Comparison of ENCODE assay signal across 19 mouse cellular contexts in the genomic region with DNA sequence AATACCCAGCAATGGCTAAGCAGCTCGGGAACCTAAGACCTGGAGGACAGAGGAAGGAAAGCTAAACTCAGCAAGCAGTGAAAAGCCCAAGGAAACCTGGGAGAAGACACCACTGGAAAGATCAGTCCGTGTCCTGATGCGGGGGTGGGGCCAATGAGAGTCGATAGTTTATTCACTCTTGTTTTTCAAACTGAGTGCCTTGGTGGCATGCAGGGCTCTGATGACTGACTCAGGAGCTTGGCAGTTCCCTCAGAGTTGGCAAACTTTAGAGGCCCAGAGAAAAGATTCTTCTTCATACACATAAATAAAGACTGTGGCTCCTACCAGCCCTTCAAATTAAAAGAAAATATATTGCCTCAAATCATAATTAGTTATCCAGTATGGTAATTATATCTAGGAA.
"Had no signal": no experiment of that assay in that cellular context is flagged by ENCODE, and none has a peak within 500 bp of the region (broad histone marks: within the 10 kb centered on the region; RNA-seq: fewer than 3 reads in every experiment).

No protein-coding gene starts in this region.

- H3K27ac ChIP-seq: midbrain, embryonic 10.5 days; midbrain, embryonic 12.5 days; neural tube, embryonic 13.5 days; neural tube, embryonic 15.5 days had no signal

- DNase-seq: lung, adult 18-20 months; lung, embryonic 14.5 days; lung, postnatal 10 days; lung, postnatal 4 days; midbrain, embryonic 14.5 days; retina, postnatal 1 day; right cerebral cortex, adult 18-20 months; right cerebral cortex, postnatal 25 days; right cerebral cortex, postnatal 4 days; spleen, adult 18-20 months; thymus, adult 18-20 months; thymus, postnatal 25 days; thymus, postnatal 4 days had no signal

- H3K4me3 ChIP-seq: midbrain, embryonic 10.5 days; midbrain, embryonic 12.5 days; myocyte; neural tube, embryonic 13.5 days; neural tube, embryonic 15.5 days had no signal

- H3K36me3 ChIP-seq: midbrain, embryonic 10.5 days; midbrain, embryonic 12.5 days; neural tube, embryonic 13.5 days; neural tube, embryonic 15.5 days had no signal

- H3K4me1 ChIP-seq: midbrain, embryonic 10.5 days; midbrain, embryonic 12.5 days; neural tube, embryonic 13.5 days; neural tube, embryonic 15.5 days had no signal

- H3K4me2 ChIP-seq: lung, embryonic 14.5 days; midbrain, embryonic 12.5 days; neural tube, embryonic 13.5 days; neural tube, embryonic 15.5 days had no signal

- H3K9ac ChIP-seq: lung, embryonic 14.5 days; midbrain, embryonic 12.5 days; neural tube, embryonic 13.5 days; neural tube, embryonic 15.5 days had no signal

- H3K9me3 ChIP-seq: midbrain, embryonic 10.5 days; midbrain, embryonic 12.5 days; neural tube, embryonic 13.5 days; neural tube, embryonic 15.5 days had no signal

- ATAC-seq: midbrain, embryonic 16.5 days had no signal
